Mouse (Mus musculus): Measurements from ENCODE around the gene Pfdn5. TPM values are rescaled to one million over a fixed set of nuclear protein-coding genes. Genes with fewer than 3 reads are reported as not detected.
A peak's percentile ranks its signal among the peaks of the same experiment; 100 is the strongest.

Gene Pfdn5
- polyA plus RNA-seq, 1 experiment: 476 TPM

GRCm38 (mm10) chr15:102362648-102363047 is 36.7 kb downstream of the Pfdn5 start:
- Histone ChIP-seq H3K4me3 (no peak overlapping the region), H3K36me3 (ENCODE audit: control insufficient read depth, insufficient read depth) (no peaks in the 10 kb centered on the region), H3K4me2 (ENCODE audit: low read depth) (peak overlapping the region; percentile 56), H3K79me2 (ENCODE audit: control insufficient read depth, insufficient read depth) (no peaks in the 10 kb centered on the region), H3K27me3 (ENCODE audit: control insufficient read depth, insufficient read depth, insufficient read length) (no peaks in the 10 kb centered on the region), H3ac (ENCODE audit: control insufficient read depth, insufficient read length) (no peak overlapping the region)
- TF ChIP-seq MYOG (IDR thresholded peaks at IDR 0.05; ENCODE audit: control insufficient read depth in 1 of 3, insufficient read depth in 1 of 3, insufficient read length in 2 of 3, low read depth in 2 of 3): no peak
- TF ChIP-seq REST (IDR thresholded peaks at IDR 0.05; ENCODE audit: insufficient read depth, insufficient read length): no peak

- Histone ChIP-seq H3K79me2 (ENCODE audit: control insufficient read depth, insufficient read depth) (no peaks in the 10 kb centered on the region), H3K27me3 (ENCODE audit: control insufficient read depth, insufficient read depth, insufficient read length) (no peaks in the 10 kb centered on the region), H3ac (ENCODE audit: control insufficient read depth, insufficient read length) (no peak overlapping the region), H3K36me3 (ENCODE audit: control insufficient read depth, insufficient read depth) (no peaks in the 10 kb centered on the region), H3K4me3 (no peak overlapping the region), H3K4me2 (ENCODE audit: low read depth) (no peak overlapping the region)
- TF ChIP-seq POLR2A (IDR thresholded peaks at IDR 0.05; ENCODE audit: insufficient read length, low read depth) (no peak), CEBPB (IDR thresholded peaks at IDR 0.05; ENCODE audit: insufficient read depth, poor library complexity, severe bottlenecking) (no peak), TCF3 (IDR thresholded peaks at IDR 0.05; ENCODE audit: insufficient read length, low read depth) (no peak), MYOG (IDR thresholded peaks at IDR 0.05; ENCODE audit: control insufficient read depth in 1 of 3, insufficient read depth in 1 of 3, insufficient read length in 2 of 3, low read depth in 2 of 3) (no peak), MYOD1 (IDR thresholded peaks at IDR 0.05; ENCODE audit: control insufficient read depth in 1 of 3, insufficient read length in 2 of 3, low read depth in 2 of 3) (no peak), TCF12 (IDR thresholded peaks at IDR 0.05; ENCODE audit: insufficient read depth, poor library complexity, severe bottlenecking) (no peak), SRF (IDR thresholded peaks at IDR 0.05; ENCODE audit: control insufficient read depth, insufficient read length, low read depth) (no peak), POLR2AphosphoS2 (IDR thresholded peaks at IDR 0.05; ENCODE audit: insufficient read length, low read depth) (no peak), E2F4 (IDR thresholded peaks at IDR 0.05; ENCODE audit: insufficient read depth) (no peak), USF1 (IDR thresholded peaks at IDR 0.05; ENCODE audit: low read depth) (no peak)
These were observed 38.8 kb downstream of the Pfdn5 start for GRCm38 (mm10) chr15:102364678-102365077.

- H3ac ChIP-seq (ENCODE audit: control insufficient read depth, insufficient read length): no peak overlapping the region
- H3K36me3 ChIP-seq (ENCODE audit: control insufficient read depth, insufficient read depth): no peaks in the 10 kb centered on the region
- no peak for TF ChIP-seq CEBPB (IDR thresholded peaks at IDR 0.05; ENCODE audit: insufficient read depth, poor library complexity, severe bottlenecking)
- no peak for TF ChIP-seq MYOD1 (IDR thresholded peaks at IDR 0.05; ENCODE audit: control insufficient read depth in 1 of 3, insufficient read length in 2 of 3, low read depth in 2 of 3)
- TF ChIP-seq POLR2A (IDR thresholded peaks at IDR 0.05; ENCODE audit: insufficient read length, low read depth): no peak
- no peak for TF ChIP-seq TCF3 (IDR thresholded peaks at IDR 0.05; ENCODE audit: insufficient read length, low read depth)
- no peak for TF ChIP-seq MAX (IDR thresholded peaks at IDR 0.05; ENCODE audit: low read depth)
- no peak for TF ChIP-seq E2F4 (IDR thresholded peaks at IDR 0.05; ENCODE audit: insufficient read depth)
- TF ChIP-seq REST (IDR thresholded peaks at IDR 0.05; ENCODE audit: insufficient read depth, insufficient read length): no peak
- TF ChIP-seq TCF12 (IDR thresholded peaks at IDR 0.05; ENCODE audit: insufficient read depth, poor library complexity, severe bottlenecking): no peak
- TF ChIP-seq SRF (IDR thresholded peaks at IDR 0.05; ENCODE audit: control insufficient read depth, insufficient read length, low read depth): no peak
- no peak for TF ChIP-seq POLR2AphosphoS2 (IDR thresholded peaks at IDR 0.05; ENCODE audit: insufficient read length, low read depth)
- no peak for TF ChIP-seq MYOG (IDR thresholded peaks at IDR 0.05; ENCODE audit: control insufficient read depth in 1 of 3, insufficient read depth in 1 of 3, insufficient read length in 2 of 3, low read depth in 2 of 3)
- no peak for TF ChIP-seq USF1 (IDR thresholded peaks at IDR 0.05; ENCODE audit: low read depth)
- H3K27me3 ChIP-seq (ENCODE audit: control insufficient read depth, insufficient read depth, insufficient read length): no peaks in the 10 kb centered on the region
- H3K79me2 ChIP-seq (ENCODE audit: control insufficient read depth, insufficient read depth): no peaks in the 10 kb centered on the region
- peak overlapping the region; percentile 52 for H3K4me2 ChIP-seq (ENCODE audit: low read depth)
- H3K4me3 ChIP-seq: no peak overlapping the region
These were observed 40.3 kb downstream of the Pfdn5 start for GRCm38 (mm10) chr15:102366238-102366637.

GRCm38 (mm10) chr15:102366733-102367344 is 40.9 kb downstream of the Pfdn5 start, which contains the start of gene Sp7:
TSS of gene Sp7 (minus strand) at chr15:102367182.
- peak within 1 kb of the TSS; percentile 52 for H3K4me2 ChIP-seq (ENCODE audit: low read depth)
- no peaks in the 10 kb centered on the region for H3K27me3 ChIP-seq (ENCODE audit: control insufficient read depth, insufficient read depth, insufficient read length)
- H3K36me3 ChIP-seq (ENCODE audit: control insufficient read depth, insufficient read depth): no peaks in the 10 kb centered on the region
- H3K79me2 ChIP-seq (ENCODE audit: control insufficient read depth, insufficient read depth): no peaks in the 10 kb centered on the region
- no peak within 1 kb of the TSS for H3ac ChIP-seq (ENCODE audit: control insufficient read depth, insufficient read length)
- no peak within 1 kb of the TSS for H3K4me3 ChIP-seq
- TF ChIP-seq CEBPB (IDR thresholded peaks at IDR 0.05; ENCODE audit: insufficient read depth, poor library complexity, severe bottlenecking): no peak
- TF ChIP-seq POLR2AphosphoS2 (IDR thresholded peaks at IDR 0.05; ENCODE audit: insufficient read length, low read depth): no peak
- no peak for TF ChIP-seq SRF (IDR thresholded peaks at IDR 0.05; ENCODE audit: control insufficient read depth, insufficient read length, low read depth)

- Histone ChIP-seq H3ac (ENCODE audit: control insufficient read depth, insufficient read length) (no peak overlapping the region), H3K79me2 (ENCODE audit: control insufficient read depth, insufficient read depth) (no peaks in the 10 kb centered on the region), H3K4me2 (ENCODE audit: low read depth) (peak overlapping the region; percentile 43), H3K36me3 (ENCODE audit: control insufficient read depth, insufficient read depth) (no peaks in the 10 kb centered on the region), H3K4me3 (no peak overlapping the region), H3K27me3 (ENCODE audit: control insufficient read depth, insufficient read depth, insufficient read length) (no peaks in the 10 kb centered on the region)
- TF ChIP-seq CEBPB (IDR thresholded peaks at IDR 0.05; ENCODE audit: insufficient read depth, poor library complexity, severe bottlenecking) (no peak), POLR2A (IDR thresholded peaks at IDR 0.05; ENCODE audit: insufficient read length, low read depth) (no peak), TCF3 (IDR thresholded peaks at IDR 0.05; ENCODE audit: insufficient read length, low read depth) (no peak), MYOD1 (IDR thresholded peaks at IDR 0.05; ENCODE audit: control insufficient read depth in 1 of 3, insufficient read length in 2 of 3, low read depth in 2 of 3) (no peak), REST (IDR thresholded peaks at IDR 0.05; ENCODE audit: insufficient read depth, insufficient read length) (no peak), USF1 (IDR thresholded peaks at IDR 0.05; ENCODE audit: low read depth) (no peak), SRF (IDR thresholded peaks at IDR 0.05; ENCODE audit: control insufficient read depth, insufficient read length, low read depth) (no peak), POLR2AphosphoS2 (IDR thresholded peaks at IDR 0.05; ENCODE audit: insufficient read length, low read depth) (no peak), TCF12 (IDR thresholded peaks at IDR 0.05; ENCODE audit: insufficient read depth, poor library complexity, severe bottlenecking) (no peak)
These were observed 44.1 kb downstream of the Pfdn5 start for GRCm38 (mm10) chr15:102369972-102370371.

All from myocyte (in vitro differentiated cells).